Mouse (Mus musculus) layer of hippocampus, postnatal 14 days (tissue): ENCODE measurements at regions not wholly inside any gene's neighbourhood (a gene's known extent, or its start where the extent isn't known, plus 50 kb on each side); places are given as distances from the start of the nearest gene placed in this dataset.
"Not testable (repeated sequence)": the region's sequence is repeated elsewhere in the genome, so short reads cannot be mapped to it uniquely, and the experiment has no call there.

Experiments used
- DNase-seq, 2 experiments: peaks; one replicate each; pipeline ENCODE4 v3.0.0; 2021 to 2022; ENCODE audit warnings: low spot score in 2 of 2, mixed read lengths in 1 of 2

GRCm38 (mm10) chr10:8136662-8137061 is 180.6 kb upstream of the Tab2 start:
- no peak for DNase-seq

- no peak for DNase-seq
Measured at GRCm38 (mm10) chr10:8135272-8135671, 179.2 kb upstream of the Tab2 start.

GRCm38 (mm10) chr10:8134398-8134797 is 178.4 kb upstream of the Tab2 start:
- no peak for DNase-seq

- DNase-seq = no peak
Measured at GRCm38 (mm10) chr10:8133451-8133952, 177.5 kb upstream of the Tab2 start.

GRCm38 (mm10) chr10:8132795-8133194 is 176.8 kb upstream of the Tab2 start:
- no peak for DNase-seq

DNA sequence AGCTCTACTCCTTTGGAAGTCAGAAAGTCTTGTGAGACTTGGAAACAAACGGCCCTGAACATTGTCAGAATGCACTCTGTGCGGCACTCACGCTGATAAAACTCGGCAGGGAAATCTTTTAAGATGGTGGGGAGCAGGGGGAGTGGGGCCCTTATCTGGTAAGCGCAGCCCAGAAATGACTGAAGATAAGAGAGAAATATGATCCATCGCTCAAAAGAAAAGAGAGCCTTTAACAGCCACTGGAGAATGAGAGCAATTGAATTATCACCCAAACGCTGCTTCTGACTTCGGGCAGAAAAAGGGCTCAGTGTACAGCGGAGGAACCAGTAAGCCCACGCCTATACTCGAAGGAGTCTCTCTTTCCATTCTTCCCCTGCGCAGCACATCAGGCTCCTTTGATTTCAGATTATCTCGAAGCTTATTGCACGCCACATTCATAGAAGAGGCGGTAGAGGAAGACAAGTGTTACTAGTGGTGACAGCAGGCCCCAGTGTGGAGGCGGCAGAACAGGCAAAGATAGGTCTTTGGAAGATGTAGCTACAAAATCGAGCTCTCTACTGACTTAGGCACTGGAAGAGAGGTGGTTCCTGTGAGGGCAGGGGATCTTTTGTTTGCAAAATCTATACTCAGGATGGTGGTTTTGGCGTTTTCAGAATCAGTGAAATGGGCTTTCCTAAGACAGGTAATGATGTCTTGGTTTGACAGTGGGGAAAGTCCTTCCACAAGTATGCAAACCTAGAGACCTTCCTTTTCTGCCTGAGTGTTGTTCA is 174.6 kb upstream of the Tab2 start:
- DNase-seq = peak; percentile 29 to 64

- DNase-seq = no peak
Measured at GRCm38 (mm10) chr10:8130057-8130456, 174.0 kb upstream of the Tab2 start.

- DNase-seq = no peak
Measured at GRCm38 (mm10) chr10:8124124-8124523, 168.1 kb upstream of the Tab2 start.

- DNase-seq = no peak
Measured at GRCm38 (mm10) chr10:8121895-8122294, 165.9 kb upstream of the Tab2 start.

DNA sequence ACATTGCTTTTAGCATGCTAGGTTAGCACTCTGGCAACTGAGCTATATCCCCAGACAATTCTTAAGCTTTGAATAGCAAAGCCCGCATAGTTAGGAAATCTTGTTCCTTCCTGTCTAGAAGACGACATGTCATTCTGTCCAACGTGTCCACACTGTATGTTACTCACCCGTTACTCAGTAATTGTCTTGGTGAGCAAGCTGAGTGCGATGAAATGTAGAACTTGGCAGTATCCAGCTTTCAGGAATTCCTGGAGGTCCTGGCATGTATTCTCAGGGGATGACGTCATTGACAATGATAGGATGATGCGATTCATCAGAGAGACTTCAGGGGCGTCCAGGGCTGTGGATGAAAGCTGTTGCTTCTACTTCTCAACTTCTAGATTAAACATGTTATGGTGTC is 160.8 kb upstream of the Tab2 start:
- no peak for DNase-seq

DNA sequence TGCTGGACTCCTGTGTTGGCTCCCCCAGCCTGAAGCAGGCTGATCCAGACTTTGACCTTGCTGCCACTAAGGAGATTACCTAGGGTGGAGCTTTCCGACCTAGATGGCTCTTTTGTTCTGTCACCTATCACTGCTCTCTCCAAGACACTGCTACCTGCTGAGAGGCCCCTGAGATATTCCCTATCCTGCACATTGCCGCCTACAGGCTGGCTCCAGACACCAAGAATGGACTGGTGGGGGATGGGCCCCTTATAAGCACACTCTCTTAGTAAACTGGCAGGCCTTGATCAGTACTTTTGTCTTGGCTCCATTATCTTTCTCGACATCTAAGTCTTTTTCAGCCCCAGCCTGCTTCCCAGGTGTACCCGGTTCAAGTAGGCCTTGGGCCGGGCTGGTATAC is 158.9 kb upstream of the Tab2 start:
- DNase-seq = not testable (repeated sequence)

DNA sequence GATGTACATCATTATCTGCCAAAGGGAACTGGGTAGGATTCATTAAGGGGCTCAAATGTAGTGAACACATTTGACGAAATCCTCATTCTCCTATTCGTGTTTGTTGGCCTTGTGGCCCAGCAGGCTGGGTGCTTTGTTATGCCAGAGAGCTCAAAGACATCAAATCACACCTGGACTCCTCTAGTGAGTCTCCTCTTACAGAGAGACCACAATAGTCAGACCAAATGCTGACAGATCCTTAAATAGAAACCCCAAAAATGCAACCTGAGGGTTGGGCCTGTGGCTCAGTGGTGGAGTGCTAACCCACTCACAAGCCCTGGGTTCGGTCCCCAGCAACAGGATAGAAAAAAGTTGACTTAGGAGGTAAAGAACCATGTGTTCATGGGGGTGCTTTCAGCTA is 158.5 kb upstream of the Tab2 start:
- DNase-seq = no peak

DNA sequence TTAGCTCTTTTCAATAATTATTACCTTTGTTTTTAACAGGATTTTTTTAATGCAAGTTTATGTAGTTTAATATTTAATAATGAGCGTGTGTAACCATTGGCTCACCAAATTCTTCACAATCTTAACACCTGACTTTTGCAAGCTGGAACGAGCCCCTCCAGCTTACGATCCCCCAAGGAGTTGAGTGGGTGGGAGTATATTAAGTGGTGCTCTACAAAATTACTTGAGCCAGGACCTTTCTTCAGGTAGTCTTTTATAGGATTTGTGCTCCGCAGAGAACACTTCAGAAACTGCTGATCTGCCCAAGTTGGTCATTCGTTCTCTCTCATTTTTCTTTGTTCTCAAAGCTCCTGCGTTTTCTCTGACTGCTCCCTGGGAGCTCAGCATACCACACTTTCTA is 144.5 kb upstream of the Tab2 start:
- no peak for DNase-seq

DNA sequence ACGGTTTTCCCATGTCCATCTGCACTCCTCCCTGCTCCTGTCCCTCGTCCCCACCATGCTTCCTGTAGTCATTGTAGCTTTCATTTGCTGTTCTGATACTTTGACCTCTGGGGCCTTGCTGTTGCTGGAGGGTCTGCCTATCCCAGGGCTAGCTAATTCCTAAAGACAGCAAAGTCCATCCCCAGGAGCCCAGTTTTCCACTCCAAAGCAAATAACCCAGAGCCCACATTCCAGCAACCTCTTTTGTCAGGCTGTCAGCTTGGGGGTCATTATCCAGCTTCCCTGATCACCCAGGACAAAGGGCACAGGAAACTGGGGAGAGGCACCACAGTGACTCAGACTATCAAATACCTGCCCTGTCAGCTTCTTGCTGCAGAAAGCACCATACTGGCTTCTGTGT is 139.9 kb upstream of the Tab2 start:
- DNase-seq = no peak

- no peak for DNase-seq
Measured at GRCm38 (mm10) chr10:8095206-8095605, 139.2 kb upstream of the Tab2 start.

DNA sequence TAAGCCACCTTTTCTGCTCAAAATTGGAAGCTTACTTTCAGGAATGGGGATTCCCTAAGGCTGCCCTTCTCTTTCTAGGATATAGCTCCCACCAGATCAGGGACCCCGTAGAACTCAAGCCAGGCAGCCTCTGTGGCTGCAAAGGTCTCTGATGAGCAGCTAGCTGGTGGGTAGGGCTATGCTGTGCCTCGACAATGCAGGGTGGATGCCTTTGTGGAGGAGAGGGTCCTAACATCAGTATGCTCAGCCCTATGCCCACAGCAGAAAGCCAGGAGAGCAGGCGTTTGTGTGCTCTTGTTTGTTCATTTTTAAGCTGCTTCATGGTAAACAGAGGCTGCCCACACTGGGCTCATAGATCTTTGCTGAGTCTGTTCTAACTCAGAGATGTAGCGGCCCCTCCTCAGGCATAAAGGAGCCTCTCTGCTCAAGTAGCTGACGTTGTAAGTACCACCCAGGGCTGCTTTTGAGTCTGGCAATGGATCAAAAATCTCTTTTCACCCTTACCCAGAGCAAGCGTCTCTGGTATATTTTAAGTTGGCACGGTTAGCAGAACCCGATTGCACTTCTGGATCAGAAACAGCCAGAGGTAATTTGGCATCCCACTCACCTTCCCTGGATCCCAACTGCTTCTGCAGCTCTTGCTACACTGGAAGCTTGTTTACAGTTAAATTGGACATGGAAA is 136.0 kb upstream of the Tab2 start:
- DNase-seq = no peak

DNA sequence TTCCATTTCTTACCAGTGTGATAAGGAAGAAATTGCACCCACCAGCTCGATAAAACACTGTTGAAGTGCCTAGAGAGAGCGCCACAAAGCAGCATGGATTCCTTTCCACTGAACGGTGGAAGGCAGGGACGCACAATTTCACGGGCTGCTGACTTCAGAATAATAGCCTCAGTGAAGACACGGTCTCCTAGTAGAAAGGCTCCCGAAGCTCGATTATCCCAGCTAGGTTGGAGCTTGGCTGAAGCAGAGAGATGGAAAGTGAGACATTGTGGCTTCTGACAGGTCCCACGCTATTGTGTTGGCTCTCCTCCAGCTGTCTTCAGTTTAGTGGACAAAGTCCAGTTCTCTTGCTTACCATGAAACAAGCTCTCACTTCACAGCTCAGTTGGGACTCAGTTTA is 133.3 kb upstream of the Tab2 start:
- DNase-seq = no peak

GRCm38 (mm10) chr10:8088737-8089136 is 132.7 kb upstream of the Tab2 start:
- DNase-seq = no peak

GRCm38 (mm10) chr10:8088321-8088720 is 132.3 kb upstream of the Tab2 start:
- DNase-seq = no peak

- no peak for DNase-seq
Measured at GRCm38 (mm10) chr10:8087106-8087505, 131.1 kb upstream of the Tab2 start.

DNA sequence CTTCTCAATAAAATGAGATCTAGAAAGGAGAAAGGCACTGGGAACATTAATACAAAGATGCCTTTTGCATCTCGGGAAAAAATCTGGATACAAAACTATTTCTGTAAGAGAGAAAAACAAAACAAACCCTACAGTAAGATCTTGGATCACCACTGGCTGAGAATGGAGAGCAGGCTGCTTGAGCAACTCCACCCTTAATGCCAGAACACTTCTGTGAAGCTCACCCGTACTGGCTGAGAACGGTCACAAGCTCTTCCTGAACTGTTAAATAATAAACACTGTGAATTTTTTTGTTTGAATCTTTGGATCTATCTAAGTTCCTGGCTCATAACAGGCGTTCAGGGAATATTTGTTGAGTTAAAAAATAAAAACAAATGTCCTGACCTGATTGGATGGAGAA is 130.4 kb upstream of the Tab2 start:
- DNase-seq = no peak

DNA sequence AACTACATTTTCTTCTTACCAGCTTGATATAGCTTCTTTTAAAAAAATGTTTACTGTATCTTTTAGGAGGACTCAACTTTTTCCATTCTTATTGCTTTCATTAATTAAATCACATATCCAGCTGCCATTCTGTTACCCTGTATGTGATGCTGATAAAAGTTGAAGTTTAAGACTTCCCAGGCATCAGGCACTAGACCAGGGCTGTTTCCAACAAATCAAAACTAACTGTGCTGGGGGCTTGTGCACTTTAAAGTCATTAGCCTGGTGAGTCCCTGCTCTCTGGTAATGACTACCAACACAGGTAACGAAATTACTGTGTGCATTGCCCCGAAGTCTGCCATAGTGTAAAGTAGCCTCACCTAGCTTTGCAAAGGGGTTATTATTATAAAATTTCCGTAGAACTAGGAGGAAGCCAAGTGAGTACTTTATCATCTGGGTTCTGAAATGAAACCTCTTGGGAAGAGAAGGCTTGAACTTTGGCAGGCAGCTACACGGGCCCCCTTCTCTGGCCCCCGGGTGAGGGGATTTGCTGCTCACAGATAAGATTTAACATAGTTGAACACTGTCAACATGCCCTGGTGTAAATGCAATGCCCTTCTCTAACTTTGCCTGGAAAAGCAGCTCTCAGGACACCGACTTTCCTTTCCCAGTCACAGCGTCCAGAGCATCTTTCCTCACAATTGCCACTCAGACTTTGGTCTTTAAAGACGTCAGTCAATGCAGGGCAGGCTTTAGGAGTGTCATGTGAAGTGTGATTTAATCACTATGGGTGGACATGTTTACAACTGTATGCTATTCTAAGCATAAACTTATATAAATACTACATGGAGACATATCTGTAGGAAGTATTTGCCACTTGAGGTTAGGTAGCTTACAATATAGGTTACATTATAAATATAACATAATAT is 122.1 kb upstream of the Tab2 start:
- no peak for DNase-seq
